Mouse (Mus musculus): ENCODE data around the gene Ror1. TPM values are rescaled to one million over a fixed set of nuclear protein-coding genes. Genes with fewer than 3 reads are reported as not detected.

The Ror1 gene
- polyA plus RNA-seq, 1 experiment from 2014 or later = 14.0 TPM

DNA sequence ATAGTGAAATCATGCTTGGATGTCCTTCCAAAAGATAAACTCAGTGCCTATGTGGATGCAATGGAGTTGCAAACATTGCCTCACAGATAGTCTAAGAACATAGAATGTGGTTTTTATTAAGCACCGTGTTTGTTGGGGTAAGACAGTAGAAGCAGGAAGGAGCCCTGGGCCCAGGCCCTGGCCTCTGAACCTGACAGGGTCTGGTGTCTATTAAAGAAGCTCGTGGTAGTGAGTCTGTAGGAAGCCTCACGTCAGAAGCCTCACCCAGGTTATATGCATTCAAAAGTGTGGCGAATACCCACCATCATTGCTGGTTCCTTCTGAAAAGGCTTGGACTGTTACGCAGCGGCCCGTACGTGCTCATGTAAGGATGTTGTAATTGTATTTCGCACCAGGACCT is 157.8 kb downstream of the Ror1 start:
- H3K27ac ChIP-seq = no peak overlapping the region
- WGBS = 65% methylated on average over 9 of the region's 9 CpGs
- 0 out of 2 replicates have a peak, but pooled peaks cover 2% of the 10 kb centered on the region for H3K36me3 ChIP-seq
- DNase-seq (ENCODE audit: low spot score) = no peak
- no peak overlapping the region for H3K4me3 ChIP-seq
- peaks cover 28% of the 10 kb centered on the region for H3K4me1 ChIP-seq
- H3K27me3 ChIP-seq (ENCODE audit: low read depth, poor library complexity, severe bottlenecking) = no peaks in the 10 kb centered on the region
- H3K9me3 ChIP-seq (replicated peaks) = no peaks in the 10 kb centered on the region

DNA sequence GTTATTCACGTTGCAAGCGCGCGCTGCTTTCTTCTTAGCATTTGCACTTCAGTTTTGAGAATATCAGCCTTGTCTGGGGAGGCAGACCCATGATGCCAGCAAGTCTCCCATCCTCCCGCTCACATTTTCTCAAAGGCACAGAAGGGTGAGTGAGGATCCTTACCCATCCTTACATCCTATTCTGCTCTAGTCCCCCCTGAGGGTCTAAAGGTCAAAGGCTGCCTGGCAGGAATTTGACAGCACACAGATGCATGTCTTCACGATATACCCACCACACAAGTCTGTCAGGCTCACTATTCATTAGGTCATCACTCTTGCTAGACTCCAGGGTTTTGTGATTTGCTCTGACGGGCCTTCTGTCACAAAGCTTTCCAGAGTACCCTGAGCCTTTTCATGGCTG is 158.2 kb downstream of the Ror1 start:
- H3K27ac ChIP-seq = no peak overlapping the region
- H3K4me1 ChIP-seq = peaks cover 23% of the 10 kb centered on the region
- DNase-seq (ENCODE audit: low spot score) = no peak
- H3K27me3 ChIP-seq (ENCODE audit: low read depth, poor library complexity, severe bottlenecking) = no peaks in the 10 kb centered on the region
- H3K9me3 ChIP-seq (replicated peaks) = no peaks in the 10 kb centered on the region
- H3K36me3 ChIP-seq = 0 out of 2 replicates have a peak, but pooled peaks cover 2% of the 10 kb centered on the region
- 66% methylated on average over 7 of the region's 7 CpGs for WGBS
- no peak overlapping the region for H3K4me3 ChIP-seq

DNA sequence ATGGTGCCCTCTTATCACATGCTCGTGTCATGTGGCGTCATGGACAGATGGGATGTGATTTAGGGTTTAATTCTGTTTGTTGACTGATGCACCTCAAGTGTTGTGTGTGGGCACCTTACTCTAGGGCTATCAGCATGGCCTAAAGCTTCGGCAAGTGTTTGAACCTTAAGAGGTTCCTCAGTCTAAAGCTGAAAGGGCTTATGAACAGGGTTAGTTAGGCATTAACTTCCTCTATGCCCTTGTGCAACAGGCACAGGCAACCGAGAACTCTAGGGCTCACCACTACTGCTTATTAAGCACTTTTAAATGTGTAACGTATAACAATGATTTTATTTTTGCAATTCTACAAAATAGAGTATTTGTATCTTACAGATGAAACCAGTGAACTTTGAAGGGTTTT is 162.9 kb downstream of the Ror1 start:
- Histone ChIP-seq H3K9me3 (replicated peaks) (no peaks in the 10 kb centered on the region), H3K4me1 (peaks cover 6% of the 10 kb centered on the region), H3K36me3 (no peaks in the 10 kb centered on the region), H3K27me3 (ENCODE audit: low read depth, poor library complexity, severe bottlenecking) (no peaks in the 10 kb centered on the region), H3K4me3 (no peak overlapping the region), H3K27ac (no peak overlapping the region)
- 90% methylated on average over 5 of the region's 5 CpGs for WGBS
- DNase-seq (ENCODE audit: low spot score) = no peak

DNA sequence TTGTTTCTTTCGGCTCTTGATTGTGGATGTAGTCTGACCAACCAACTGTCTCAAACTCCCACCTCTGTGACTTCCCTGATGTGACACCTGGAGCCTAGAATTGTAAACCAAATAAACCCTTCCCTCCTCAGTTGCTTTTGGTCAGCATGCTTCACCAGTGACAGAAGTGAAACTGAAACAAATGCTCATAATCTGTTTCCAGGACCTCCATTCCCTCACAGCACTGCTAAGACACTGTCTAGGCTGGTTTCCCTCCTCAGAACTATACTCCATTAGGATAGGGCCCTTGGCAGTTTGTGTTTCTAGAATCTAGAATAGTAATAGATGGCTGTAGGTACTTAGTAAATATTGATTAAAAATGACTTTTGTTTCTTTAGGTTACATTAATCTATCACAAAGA is 168.3 kb downstream of the Ror1 start:
- peaks cover 4% of the 10 kb centered on the region for H3K36me3 ChIP-seq
- DNase-seq (ENCODE audit: low spot score) = no peak
- H3K4me1 ChIP-seq = no peaks in the 10 kb centered on the region
- H3K9me3 ChIP-seq (replicated peaks) = no peaks in the 10 kb centered on the region
- no peaks in the 10 kb centered on the region for H3K27me3 ChIP-seq (ENCODE audit: low read depth, poor library complexity, severe bottlenecking)
- WGBS = 93% methylated on average over 1 of the region's 1 CpGs
- H3K27ac ChIP-seq = no peak overlapping the region
- H3K4me3 ChIP-seq = no peak overlapping the region

DNA sequence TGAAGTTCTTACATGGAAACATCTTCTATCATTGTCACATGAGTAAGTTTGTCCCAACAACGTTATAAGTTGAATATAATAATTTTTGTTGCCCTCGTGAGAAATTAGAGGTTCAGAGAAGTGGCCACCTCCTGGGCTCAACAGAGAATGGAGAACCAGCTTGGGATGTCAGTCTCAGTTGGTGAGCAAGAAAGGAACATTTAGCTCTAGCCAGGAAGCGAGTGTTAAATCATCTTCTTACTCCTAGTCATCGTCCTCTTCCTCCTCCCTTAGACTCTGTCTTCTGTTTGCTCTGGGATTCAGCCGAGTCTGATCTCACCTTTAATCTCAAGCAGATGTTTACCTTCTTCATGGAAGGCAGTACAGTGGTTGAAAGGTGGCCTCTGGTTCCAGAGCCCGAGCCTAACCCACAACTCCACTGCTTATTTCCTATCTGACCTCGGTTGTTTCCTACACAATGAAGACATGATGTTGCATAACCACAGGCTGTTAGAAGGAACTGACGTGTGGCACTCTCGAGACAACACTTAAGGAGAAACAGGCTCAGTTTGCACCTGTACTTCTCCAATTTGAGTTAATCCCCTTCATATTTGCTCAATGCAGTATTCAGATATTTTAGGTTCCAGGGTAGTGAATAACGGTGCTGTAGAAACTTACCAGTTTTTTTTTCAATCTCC is 175.6 kb downstream of the Ror1 start:
- H3K4me1 ChIP-seq = peaks cover 6% of the 10 kb centered on the region; the same call in 1 of the 2 replicates
- H3K27me3 ChIP-seq (ENCODE audit: low read depth, poor library complexity, severe bottlenecking) = no peaks in the 10 kb centered on the region
- WGBS = 79% methylated on average over 10 of the region's 10 CpGs
- no peak for DNase-seq (ENCODE audit: low spot score)
- H3K27ac ChIP-seq = no peak overlapping the region
- no peaks in the 10 kb centered on the region for H3K9me3 ChIP-seq (replicated peaks)
- H3K36me3 ChIP-seq = no peaks in the 10 kb centered on the region
- H3K4me3 ChIP-seq = no peak overlapping the region

DNA sequence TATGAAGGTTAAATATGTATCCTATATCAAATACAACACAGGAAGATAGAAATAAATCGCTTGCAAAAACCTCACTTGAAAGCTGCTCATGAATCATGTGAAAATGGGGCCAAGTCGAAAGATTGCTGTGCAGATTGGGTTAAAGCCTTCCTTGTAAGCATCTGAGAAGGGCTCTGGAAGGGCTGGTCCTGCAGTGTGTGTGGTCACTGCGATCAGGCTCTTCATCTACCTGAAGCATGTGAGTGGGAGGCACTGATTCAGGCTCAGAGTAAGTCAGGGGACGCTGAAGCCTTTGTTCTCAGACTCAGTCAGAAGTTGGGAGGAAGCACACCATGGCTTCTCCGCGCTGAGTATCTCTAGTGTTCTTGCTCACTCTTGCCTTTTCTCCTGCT is 176.1 kb downstream of the Ror1 start:
- no peak overlapping the region for H3K27ac ChIP-seq
- H3K27me3 ChIP-seq (ENCODE audit: low read depth, poor library complexity, severe bottlenecking) = no peaks in the 10 kb centered on the region
- peaks cover 6% of the 10 kb centered on the region; the same call in 1 of the 2 replicates for H3K4me1 ChIP-seq
- WGBS = 81% methylated on average over 6 of the region's 6 CpGs
- no peaks in the 10 kb centered on the region for H3K36me3 ChIP-seq
- H3K4me3 ChIP-seq = no peak overlapping the region
- H3K9me3 ChIP-seq (replicated peaks) = no peaks in the 10 kb centered on the region
- no peak for DNase-seq (ENCODE audit: low spot score)

DNA sequence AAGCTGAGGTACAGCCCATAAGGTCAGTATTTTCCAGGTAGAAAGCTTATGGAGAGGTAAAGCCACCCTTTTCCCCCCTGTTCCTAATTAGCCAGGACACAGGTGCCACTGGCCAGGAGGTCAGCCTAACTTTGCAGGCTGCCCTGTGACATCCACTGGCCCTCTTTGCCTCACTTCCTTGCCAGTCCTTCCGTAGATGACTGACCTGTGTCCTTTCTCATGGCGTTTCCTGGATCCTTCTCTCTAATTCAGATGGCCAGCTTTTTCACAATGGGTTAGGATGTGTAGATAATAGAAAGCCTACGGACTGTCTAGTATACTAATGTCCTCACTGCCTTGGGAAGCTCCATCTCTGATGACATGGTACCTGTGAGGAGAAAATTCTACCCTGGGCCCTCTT is 177.8 kb downstream of the Ror1 start:
- DNase-seq (ENCODE audit: low spot score) = no peak
- no peak overlapping the region for H3K4me3 ChIP-seq
- no peaks in the 10 kb centered on the region for H3K27me3 ChIP-seq (ENCODE audit: low read depth, poor library complexity, severe bottlenecking)
- H3K27ac ChIP-seq = no peak overlapping the region
- peaks cover 6% of the 10 kb centered on the region; the same call in 1 of the 2 replicates for H3K4me1 ChIP-seq
- no peaks in the 10 kb centered on the region for H3K36me3 ChIP-seq
- 90% methylated on average over 3 of the region's 3 CpGs for WGBS
- no peaks in the 10 kb centered on the region for H3K9me3 ChIP-seq (replicated peaks)

DNA sequence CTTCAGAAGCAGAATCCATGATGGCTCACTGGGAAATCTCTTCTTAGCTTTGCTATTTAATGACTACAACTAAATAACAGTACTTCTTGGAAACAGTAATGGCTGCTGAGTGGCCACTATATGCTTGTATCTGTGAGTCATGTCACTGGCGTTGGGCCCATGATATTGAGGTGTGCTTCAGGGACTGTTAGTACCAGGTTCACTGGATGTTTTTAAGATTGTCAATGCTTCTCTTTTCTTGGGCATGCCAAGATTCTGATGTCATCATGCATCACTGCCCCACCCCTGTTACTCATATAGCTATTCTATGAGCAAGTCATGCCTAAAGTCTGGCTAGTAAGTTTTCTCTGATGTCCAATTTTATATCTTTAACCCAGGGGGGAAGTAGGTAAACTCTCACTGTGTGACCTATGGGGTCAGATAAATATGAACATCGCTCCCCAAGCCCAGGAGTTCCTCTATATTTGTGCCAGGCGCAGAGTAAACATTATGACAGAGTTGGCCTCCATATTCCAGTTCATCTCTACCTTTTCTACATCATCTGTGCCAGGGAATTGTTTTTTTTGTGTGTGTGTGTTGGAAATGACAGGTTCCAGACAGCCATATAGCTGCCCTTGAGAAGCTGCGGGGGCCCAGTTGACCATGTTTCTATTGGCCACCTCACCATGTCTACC is 178.4 kb downstream of the Ror1 start:
- WGBS = 93% methylated on average over 4 of the region's 4 CpGs
- no peak for DNase-seq (ENCODE audit: low spot score)
- Histone ChIP-seq H3K4me1 (peaks cover 6% of the 10 kb centered on the region; the same call in 1 of the 2 replicates), H3K9me3 (replicated peaks) (no peaks in the 10 kb centered on the region), H3K27ac (no peak overlapping the region), H3K27me3 (ENCODE audit: low read depth, poor library complexity, severe bottlenecking) (no peaks in the 10 kb centered on the region), H3K36me3 (no peaks in the 10 kb centered on the region), H3K4me3 (no peak overlapping the region)

DNA sequence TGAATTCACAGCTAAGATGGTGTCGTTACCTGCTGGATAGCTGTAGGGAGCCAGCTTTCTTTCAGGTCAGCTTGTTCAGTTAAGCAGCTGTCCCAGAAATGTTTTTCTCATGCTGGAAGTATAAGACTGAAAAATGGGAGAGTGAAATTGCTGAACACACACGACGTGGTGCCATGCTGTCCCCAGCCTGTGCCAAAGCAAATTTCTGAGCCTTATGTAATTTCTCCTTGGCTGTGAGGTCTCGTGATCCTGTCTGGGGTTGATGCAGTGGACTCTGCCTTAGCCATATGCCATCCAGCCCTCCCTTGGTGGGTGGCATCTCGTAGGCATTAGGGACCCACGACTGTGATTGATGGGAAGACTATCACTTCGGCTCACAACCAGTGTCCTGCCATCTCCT is 180.9 kb downstream of the Ror1 start:
- no peaks in the 10 kb centered on the region for H3K9me3 ChIP-seq (replicated peaks)
- DNase-seq (ENCODE audit: low spot score) = no peak
- H3K36me3 ChIP-seq = no peaks in the 10 kb centered on the region
- no peaks in the 10 kb centered on the region for H3K27me3 ChIP-seq (ENCODE audit: low read depth, poor library complexity, severe bottlenecking)
- no peak overlapping the region for H3K4me3 ChIP-seq
- peaks cover 6% of the 10 kb centered on the region; the same call in 1 of the 2 replicates for H3K4me1 ChIP-seq
- H3K27ac ChIP-seq = no peak overlapping the region
- WGBS = 72% methylated on average over 7 of the region's 7 CpGs

DNA sequence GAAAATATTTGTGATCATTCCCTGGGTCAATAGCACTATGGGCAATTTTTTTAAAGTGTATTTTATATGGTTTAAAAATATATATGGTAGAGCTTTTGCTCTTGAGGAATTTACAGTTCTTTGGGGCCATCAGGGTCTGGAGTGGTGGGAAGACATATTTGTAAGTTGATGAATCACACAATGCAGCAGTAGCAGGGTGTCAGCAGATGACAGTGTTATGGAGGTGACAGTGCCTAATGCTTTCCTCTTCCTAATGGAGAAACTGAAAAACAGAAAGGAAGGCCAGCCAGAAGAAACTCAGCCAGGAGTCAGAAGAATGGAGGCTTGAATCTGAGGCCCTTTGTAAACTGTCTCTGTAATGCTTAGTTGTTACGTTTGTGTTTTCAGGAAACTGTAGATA is 181.4 kb downstream of the Ror1 start:
- Histone ChIP-seq H3K27me3 (ENCODE audit: low read depth, poor library complexity, severe bottlenecking) (no peaks in the 10 kb centered on the region), H3K9me3 (replicated peaks) (no peaks in the 10 kb centered on the region), H3K4me1 (peaks cover 5% of the 10 kb centered on the region; the same call in 1 of the 2 replicates), H3K36me3 (no peaks in the 10 kb centered on the region), H3K4me3 (no peak overlapping the region), H3K27ac (no peak overlapping the region)
- DNase-seq (ENCODE audit: low spot score) = no peak
- 86% methylated on average over 1 of the region's 1 CpGs for WGBS

DNA sequence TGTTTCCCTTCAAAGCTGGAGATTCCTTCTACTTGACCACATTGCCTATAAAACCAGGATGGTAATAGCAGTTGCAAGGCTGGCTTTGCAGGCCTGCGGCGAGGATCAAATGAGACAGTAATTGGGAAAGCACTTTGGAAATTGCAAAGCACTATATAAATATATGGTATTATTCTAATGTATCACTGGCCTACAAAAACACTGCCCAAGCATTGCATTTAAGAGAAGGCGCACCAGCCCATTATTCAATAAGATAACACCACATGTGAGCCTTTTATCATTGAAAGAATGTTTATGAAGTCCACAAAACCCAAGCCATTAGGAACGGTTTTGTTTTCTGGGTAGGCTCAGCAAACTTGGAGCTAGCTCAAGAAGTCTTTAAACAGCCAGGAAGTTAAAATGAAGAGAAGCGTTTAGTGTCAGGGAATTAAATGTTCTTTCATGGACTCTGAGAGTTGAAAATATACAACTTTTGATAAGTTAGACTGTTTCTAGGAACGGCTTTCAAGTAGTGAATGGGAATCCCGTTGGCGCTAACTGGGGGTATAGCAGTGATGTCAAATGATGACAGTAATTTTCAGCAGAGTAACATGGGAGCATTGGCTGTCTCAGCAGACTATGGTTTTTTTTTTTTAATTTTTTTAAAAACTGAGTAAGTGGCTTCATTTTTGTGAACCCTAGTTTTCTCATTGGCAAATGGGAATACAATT is 187.7 kb downstream of the Ror1 start:
- H3K4me1 ChIP-seq = no peaks in the 10 kb centered on the region
- no peak overlapping the region for H3K27ac ChIP-seq
- no peak for DNase-seq (ENCODE audit: low spot score)
- H3K27me3 ChIP-seq (ENCODE audit: low read depth, poor library complexity, severe bottlenecking) = no peaks in the 10 kb centered on the region
- WGBS = 85% methylated on average over 8 of the region's 8 CpGs
- no peaks in the 10 kb centered on the region for H3K36me3 ChIP-seq
- H3K4me3 ChIP-seq = no peak overlapping the region
- no peaks in the 10 kb centered on the region for H3K9me3 ChIP-seq (replicated peaks)

DNA sequence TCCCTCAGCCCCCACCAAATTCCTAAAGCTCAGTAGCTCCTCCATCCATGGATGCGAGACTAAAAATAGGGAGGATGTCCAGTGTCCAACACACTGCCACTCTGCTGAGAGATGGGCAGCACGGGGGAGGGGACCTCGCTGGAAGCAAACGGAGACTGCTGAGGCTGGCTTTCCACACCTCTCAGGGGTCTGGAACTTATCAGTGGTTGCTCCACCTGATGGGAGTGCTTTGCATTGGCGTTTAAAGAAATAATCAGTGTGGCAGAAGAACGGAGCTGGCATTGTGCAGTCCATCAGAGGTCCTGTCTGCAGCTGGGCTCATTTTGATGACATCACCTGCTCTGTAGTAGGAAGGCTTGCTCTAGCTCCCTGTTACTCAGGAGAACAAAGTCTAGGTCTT is 188.9 kb downstream of the Ror1 start:
- no peaks in the 10 kb centered on the region for H3K36me3 ChIP-seq
- no peak for DNase-seq (ENCODE audit: low spot score)
- 70% methylated on average over 6 of the region's 6 CpGs for WGBS

DNA sequence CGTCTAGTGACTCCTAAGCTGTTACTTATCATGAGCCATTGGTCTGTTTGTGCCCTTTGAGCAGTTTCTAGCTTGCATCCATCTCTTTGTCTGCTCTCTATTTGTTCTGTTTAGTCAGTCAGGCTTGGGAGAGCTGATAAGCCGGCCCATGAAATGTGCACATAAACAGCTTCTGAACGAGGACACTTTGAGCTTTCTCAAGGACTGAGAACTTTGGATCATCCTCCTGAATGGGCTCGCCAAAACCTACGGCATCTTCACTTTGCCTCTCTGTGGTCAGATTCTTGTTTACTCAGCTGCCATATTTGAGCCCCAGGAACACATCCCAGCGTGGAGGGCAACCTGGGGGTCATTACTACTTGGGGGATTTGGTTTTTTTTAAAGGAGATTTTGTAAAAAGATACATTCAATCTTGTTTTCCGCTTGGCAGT is 190.5 kb downstream of the Ror1 start:
- Histone ChIP-seq H3K27ac (no peak overlapping the region), H3K4me3 (no peak overlapping the region), H3K9me3 (replicated peaks) (no peaks in the 10 kb centered on the region), H3K27me3 (ENCODE audit: low read depth, poor library complexity, severe bottlenecking) (no peaks in the 10 kb centered on the region), H3K4me1 (no peaks in the 10 kb centered on the region), H3K36me3 (no peaks in the 10 kb centered on the region)
- DNase-seq (ENCODE audit: low spot score) = no peak
- 85% methylated on average over 7 of the region's 7 CpGs for WGBS

More for the DNA sequence above, 188.9 kb downstream of the Ror1 start:
- Histone ChIP-seq H3K27ac (no peak overlapping the region), H3K27me3 (ENCODE audit: low read depth, poor library complexity, severe bottlenecking) (no peaks in the 10 kb centered on the region), H3K4me3 (no peak overlapping the region), H3K9me3 (replicated peaks) (no peaks in the 10 kb centered on the region), H3K4me1 (no peaks in the 10 kb centered on the region)

Measured in limb, embryonic 10.5 days (tissue).